Mouse (Mus musculus) frontal cortex, adult (tissue): Measurements from ENCODE around the gene Ddx6.

Experiments used
- ATAC-seq: cut with Nextera tagmentation; 2 replicates; pipeline ENCODE4 v1.9.2; 2017; ENCODE audit warnings: mild to moderate bottlenecking, moderate library complexity, mixed read lengths; ENCODE audit not compliant: low TSS enrichment

The Ddx6 gene

GRCm38 (mm10) chr9:44641616-44642015, 36.9 kb downstream of the Ddx6 start:
- ATAC-seq = no peak

DNA sequence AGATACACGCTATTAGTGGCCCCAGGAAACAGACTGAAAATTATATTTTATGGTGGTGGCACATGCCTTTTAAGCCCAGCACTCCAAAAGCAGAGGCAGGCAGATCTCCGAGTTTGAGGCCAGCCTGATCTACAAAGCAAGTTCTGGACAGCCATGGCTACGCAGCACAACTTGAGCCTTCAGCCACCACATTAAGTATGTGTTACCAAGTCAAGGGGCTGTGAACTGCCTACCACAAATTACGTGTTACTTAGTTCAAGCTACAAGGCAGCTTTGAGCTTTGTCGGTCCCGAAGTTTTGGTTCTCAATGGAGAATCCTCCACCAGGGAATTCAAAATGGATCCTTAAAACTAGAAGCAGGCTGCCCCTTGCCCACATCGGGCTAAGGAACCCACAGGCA, 38.4 kb downstream of the Ddx6 start:
- no peak for ATAC-seq

DNA sequence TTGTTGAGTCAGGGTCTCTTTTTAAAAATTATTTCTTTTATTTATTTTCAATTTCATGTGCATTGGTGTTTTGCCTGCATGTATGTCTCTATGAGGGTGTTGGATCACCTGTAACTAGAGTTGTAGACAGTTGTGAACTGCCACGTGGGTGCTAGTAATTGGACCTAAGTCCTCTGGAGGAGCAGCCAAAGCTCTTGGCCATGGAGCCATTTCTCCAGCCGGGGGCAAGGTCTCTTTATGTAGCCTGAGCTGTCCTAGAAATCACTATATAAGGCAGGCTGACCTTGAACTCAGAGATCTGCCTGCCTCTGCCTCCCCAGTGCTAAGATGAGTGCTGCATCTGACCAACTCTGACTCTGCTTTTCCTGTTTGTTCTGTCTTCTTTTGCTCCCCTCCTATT, 39.5 kb downstream of the Ddx6 start:
- no peak for ATAC-seq

DNA sequence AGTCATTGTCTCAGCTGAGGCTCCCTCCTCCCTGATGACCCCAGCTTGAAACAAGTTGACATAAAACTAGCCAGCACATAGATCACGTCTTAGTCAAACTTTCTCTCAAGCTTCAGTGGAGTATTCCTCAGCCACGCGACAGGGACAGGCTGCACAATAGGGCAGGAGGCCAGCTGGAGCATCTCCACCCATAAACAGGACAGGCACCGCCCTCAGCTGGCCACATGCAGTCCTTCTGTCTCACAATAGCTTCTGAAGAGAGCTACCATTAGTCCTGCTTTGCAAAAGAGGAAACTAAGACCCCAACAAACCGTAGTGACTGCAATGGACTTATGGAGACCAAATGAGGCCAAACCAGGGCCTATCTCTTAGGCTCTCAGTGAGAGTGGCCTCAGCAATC, 40.8 kb downstream of the Ddx6 start:
- ATAC-seq = no peak

DNA sequence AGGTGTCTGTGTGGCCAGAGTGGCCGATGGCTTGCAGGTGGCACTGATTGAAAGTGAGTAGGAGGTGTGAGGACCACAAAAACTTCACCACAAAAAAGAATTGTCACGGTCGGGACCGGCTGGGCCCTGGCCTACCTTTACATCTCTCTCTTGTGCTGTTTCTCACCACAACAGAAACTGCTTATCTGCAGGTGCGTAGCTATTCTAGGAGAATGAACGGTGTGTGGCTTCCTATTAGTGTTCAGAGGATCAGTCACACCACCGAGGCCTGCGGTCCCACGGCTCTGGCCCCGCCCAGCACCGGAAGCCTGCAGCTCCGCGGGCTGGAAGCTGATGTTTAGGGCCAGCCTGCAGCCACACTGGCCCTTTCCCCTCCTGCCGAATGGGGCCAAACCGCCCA, 41.2 kb downstream of the Ddx6 start:
- ATAC-seq = no peak

DNA sequence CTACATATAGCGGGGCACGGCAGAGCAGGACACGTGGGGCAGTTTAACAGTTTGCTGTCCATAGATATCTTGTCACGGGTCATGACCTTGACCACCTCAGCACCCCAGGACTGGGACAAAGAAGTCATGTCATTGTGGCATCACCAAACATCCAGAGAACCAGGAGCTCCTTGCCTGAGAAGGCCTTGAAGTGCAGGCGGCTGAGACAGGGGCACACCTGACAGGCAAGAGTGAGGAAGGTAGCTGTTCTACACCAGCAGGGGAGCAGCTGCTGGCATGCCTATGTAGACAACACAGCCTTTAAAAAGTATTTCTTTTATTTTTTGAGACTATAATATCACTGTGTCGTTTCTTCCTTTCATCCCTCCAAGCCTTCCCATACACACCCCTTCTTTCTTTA, 41.7 kb downstream of the Ddx6 start:
- ATAC-seq = no peak

GRCm38 (mm10) chr9:44647026-44647425, 42.3 kb downstream of the Ddx6 start:
- no peak for ATAC-seq

DNA sequence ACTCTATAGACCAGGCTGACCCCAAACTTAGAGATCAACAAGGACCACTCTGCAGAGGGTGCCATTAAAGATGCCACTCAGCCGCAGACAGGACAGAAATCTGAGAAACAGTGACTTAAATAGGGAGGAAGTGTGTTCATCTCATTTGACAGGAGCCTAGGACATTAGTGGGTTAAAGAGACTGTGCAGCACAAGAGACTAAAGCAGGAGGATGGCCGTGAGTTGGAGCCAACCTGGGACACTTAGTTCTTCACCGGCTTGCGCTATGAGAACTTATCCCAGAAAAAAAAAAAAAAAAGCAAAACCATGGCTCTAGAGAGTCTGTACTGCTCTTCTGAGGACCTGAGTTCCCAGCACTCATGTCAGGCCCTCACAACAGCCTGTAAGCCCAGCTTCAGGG, 43.0 kb downstream of the Ddx6 start:
- no peak for ATAC-seq

- ATAC-seq = no peak
These were observed 44.2 kb downstream of the Ddx6 start for GRCm38 (mm10) chr9:44648881-44649281.

GRCm38 (mm10) chr9:44652027-44652426, 47.3 kb downstream of the Ddx6 start:
- ATAC-seq = peak; percentile 70; the same call in 1 of the 2 replicates

GRCm38 (mm10) chr9:44653896-44654295, 49.2 kb downstream of the Ddx6 start:
- no peak for ATAC-seq

DNA sequence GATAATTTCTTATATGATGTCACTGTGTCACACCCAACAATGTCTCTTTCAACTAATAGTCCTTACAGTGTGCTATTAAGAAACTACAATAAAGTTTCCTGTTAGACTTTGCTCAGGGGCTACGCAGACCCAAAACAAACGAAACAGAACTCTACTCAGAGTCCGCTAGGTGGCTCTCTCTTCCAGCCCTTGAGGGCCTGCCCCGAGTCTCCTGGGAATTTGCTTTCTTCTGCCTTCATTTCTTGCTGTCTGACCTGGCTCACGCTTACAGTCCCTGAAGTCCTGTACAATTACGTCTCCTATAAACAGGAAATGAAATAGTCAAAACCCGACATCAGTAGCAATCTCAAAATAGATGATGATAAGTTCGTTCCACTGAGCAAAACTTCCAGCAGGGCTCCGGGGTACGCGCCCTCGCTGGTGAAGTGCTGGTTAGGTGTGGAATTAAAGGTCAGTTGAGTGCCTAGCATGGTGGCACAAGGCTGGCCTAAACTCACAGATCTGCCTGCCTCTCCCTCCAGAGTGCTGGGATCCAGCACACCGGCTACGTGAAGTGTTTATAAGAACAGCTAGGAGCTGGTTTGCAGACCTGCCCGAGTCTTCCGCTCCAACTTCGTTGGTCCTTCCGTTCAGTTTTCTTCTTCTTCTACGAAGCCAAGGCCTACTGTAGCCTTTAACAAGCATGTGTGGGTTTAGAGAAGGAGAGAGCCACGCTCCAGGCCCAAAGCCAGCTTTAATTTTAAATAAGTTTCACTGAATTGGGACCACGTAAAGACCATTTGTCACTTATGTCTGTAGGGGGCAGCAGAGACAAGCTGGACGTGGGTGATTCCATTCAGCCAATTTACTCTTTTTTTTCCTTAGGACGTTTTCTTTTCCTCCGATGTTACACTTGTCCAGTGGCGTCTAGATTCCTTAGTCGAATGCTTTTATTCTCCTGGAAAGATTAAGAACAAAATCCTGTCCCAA, 50.7 kb downstream of the Ddx6 start:
- peak; percentile 73; the same call in 1 of the 2 replicates for ATAC-seq

GRCm38 (mm10) chr9:44663706-44664105, 59.0 kb downstream of the Ddx6 start:
- no peak for ATAC-seq

DNA sequence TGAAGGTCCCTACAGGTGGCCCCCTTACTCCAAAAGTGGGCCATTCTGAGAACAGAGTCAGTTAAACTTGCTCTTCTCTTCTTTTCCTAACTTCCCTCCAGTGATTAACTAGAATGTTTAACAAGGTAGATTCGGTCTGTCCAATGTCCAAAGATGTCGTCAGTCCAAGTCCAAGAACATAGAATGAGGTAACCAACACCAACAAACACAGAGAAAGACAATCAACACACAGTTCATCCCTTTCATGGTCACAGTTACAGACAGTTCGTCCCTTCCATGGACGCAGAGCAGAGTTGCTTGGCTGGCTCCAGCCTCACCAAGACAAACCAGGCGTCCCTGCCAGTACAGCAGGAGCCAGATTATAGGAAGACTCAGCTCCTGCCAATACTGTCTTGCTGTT, 66.7 kb downstream of the Ddx6 start:
- ATAC-seq = no peak

- ATAC-seq = no peak
These were observed 67.7 kb downstream of the Ddx6 start for GRCm38 (mm10) chr9:44672291-44672865.

DNA sequence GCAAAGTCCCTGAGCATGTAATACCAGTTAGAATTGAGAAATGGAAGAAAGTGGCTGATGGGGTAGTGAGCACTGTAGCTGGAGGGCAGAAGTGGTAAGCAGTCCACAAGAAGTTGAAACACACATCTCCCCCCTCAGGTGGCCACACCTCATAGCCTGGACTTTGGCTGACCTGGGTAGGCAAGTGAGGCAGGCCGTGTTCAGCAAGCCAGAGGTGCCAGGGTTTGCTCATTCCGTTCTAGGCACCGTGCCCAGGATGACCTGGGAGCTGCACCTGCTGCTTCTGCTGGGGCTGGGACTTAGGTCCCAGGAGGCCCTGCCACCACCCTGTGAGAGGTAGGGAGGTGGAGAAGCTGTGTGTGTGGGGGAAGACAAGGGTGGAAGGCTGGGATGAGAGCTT, 68.3 kb downstream of the Ddx6 start, which contains the start of gene Treh:
Gene Treh, plus strand, starts transcription at position 229 of the 400 bp plus-strand sequence.
- ATAC-seq = no peak

DNA sequence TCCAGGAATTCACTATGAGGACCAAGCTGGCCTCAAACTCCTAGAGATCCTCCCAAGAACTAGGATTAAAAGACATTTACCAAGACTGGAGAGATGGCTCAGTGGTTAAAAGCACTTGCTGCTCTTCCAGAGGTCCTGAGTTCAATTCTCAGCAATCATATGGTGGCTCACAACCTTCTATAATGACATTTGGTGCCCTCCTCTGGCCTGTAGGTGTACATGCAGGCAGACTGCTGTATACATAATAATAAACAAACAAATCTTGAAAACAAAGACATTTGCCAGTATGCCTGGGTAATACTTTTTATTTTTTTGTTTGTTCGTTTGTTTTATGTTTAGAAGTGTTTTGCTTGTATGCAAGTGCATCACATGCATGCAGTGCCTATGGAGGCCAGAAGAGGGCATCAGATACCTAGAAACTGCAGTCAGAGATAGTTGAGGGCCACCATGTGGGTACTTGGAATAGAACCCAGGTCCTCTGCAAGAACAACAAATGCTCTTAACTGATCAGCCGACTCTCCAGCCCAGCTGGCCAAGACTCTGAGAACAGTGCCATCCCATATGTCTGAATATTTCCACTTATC, 73.7 kb downstream of the Ddx6 start:
- ATAC-seq = no peak

- no peak for ATAC-seq
These were observed 74.9 kb downstream of the Ddx6 start for GRCm38 (mm10) chr9:44679565-44679964.

DNA sequence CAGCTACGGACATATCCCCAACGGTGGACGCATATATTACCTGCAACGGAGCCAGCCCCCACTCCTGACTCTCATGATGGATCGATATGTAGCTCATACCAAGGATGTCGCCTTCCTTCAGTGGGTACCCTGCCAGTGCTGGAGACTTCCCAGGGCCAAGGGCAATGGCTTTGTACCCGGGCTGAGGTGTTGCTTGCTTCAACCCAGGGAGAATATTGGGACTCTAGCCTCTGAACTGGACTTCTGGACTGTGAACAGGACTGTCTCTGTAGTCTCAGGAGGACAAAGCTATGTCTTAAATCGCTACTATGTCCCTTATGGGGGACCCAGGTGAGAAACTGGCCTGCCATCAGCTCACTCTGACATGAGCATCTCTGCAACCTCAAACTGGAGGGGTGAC, 78.4 kb downstream of the Ddx6 start:
- no peak for ATAC-seq

- 0 out of 2 replicates have a peak, but pooled peaks have one; percentile 16 for ATAC-seq
These were observed 80.9 kb downstream of the Ddx6 start for GRCm38 (mm10) chr9:44685346-44686330.

DNA sequence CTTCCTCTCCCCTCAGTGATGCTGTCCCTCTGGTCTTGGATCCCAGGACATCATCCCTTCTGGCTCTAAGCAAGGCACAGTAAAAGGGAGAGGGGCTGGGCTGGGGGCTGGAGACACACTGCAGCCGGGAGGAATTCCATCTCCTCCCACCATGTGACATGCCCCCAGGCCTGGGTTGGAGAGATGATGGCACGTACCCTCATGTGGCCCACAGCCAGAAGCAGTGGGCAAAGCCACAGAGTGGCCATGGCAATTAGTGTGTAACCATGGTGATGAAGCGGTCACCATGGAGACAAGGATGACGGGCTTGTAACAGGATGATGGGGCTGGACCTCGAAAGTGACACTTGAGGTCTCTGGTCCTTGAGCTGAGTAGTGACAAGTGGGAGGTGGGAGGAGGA, 81.9 kb downstream of the Ddx6 start:
- ATAC-seq = no peak

DNA sequence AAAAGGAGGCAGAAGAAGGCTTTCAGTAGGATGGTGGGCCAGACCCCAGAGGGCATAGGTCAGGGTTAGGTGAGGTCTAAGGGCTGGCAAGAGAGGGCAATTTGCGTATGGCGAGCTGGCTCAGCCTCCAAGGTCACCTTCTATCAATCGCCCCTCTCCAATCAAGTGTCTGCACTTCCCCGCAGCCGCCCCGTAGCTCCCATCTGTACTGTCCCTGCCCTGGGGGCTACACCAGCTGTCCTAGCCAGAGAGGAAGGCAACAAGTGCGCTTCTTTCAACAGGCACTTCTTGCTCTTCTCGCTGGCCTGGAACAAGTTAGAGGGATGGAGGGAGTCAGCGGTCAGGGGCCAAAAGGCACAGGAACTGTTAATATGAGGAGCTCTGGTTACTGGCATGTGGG, 83.3 kb downstream of the Ddx6 start:
- no peak for ATAC-seq
